Mouse (Mus musculus) intestine, embryonic 16.5 days (tissue): ENCODE results near the gene Cep55. TPM values are rescaled to one million over a fixed set of nuclear protein-coding genes. Genes with fewer than 3 reads are reported as not detected.

ENCODE experiments used
- ATAC-seq: fragments of 200-750 bp; cut with Nextera tagmentation; 2 replicates; pipeline ENCODE4 v1.8.0; 2017; ENCODE audit warnings: moderate TSS enrichment, moderate library complexity
- H3K27ac ChIP-seq: fragments of 300-500 bp; sonication (generic); 2 replicates; pipeline ENCODE4 v1.5.1; 2014; ENCODE audit warnings: mild to moderate bottlenecking, low read length
- H3K27me3 ChIP-seq: fragments of 300-500 bp; sonication (generic); replicated peaks from 2 replicates; pipeline ENCODE4 v1.6.1; 2014; ENCODE audit warnings: low read length, control low read depth, mixed read lengths; ENCODE audit not compliant: control insufficient read depth, insufficient read depth
- H3K36me3 ChIP-seq: fragments of 300-500 bp; sonication (generic); 2 replicates; pipeline ENCODE4 v1.6.1; 2014; ENCODE audit warnings: low read length, control low read depth; ENCODE audit not compliant: control insufficient read depth, insufficient read depth
- H3K4me1 ChIP-seq: fragments of 300-500 bp; sonication (generic); 2 replicates; pipeline ENCODE4 v1.6.1; 2014; ENCODE audit warnings: low read length, control low read depth, mixed read lengths; ENCODE audit not compliant: control insufficient read depth, insufficient read depth
- H3K4me2 ChIP-seq: fragments of 300-500 bp; sonication (generic); 2 replicates; pipeline ENCODE4 v1.6.1; 2014; ENCODE audit warnings: low read depth, low read length, control low read depth
- H3K4me3 ChIP-seq: fragments of 300-500 bp; sonication (generic); 2 replicates; pipeline ENCODE4 v1.5.1; 2014; ENCODE audit warnings: mild to moderate bottlenecking, low read length
- H3K9ac ChIP-seq: fragments of 300-500 bp; sonication (generic); 2 replicates; pipeline ENCODE4 v1.6.1; 2014; ENCODE audit warnings: low read depth, low read length
- H3K9me3 ChIP-seq: fragments of 300-500 bp; sonication (generic); 2 replicates; pipeline ENCODE4 v1.6.1; 2016; ENCODE audit warnings: low read length, control low read depth; ENCODE audit not compliant: control insufficient read depth
- WGBS: fragments of 180-500 bp; shearing (Covaris S2); extraction: QIAGEN DNeasy Blood & Tissue Kit; methylation state at CpG from one replicate; pipeline ENCODE4 v1.1.7; 2014; 5-methylcytosine and 5-hydroxymethylcytosine counted together
- polyA plus RNA-seq: library from polyadenylated mRNA; unstranded; fragments of >200 nt; fragmentation: Nextera tagmentation; extraction: Ambion mirVana; gene quantifications from 2 replicates; pipeline ENCODE4 v1.2.1, GENCODE M21; 2015

Cep55 gene
- polyA plus RNA-seq, 1 experiment from 2014 or later, result 21.9 TPM

GRCm38 (mm10) chr19:38109506-38110242 is 54.9 kb downstream of the Cep55 start:
- Histone ChIP-seq H3K4me3 (no peak overlapping the region), H3K4me1 (0 out of 2 replicates have a peak, but pooled peaks cover 4% of the 10 kb centered on the region), H3K27me3 (no peaks in the 10 kb centered on the region), H3K9me3 (no peaks in the 10 kb centered on the region), H3K36me3 (no peaks in the 10 kb centered on the region), H3K4me2 (no peak overlapping the region), H3K9ac (no peak overlapping the region), H3K27ac (no peak overlapping the region)
- no peak for ATAC-seq
- WGBS, result 93% methylated on average over 15 of the region's 15 CpGs

GRCm38 (mm10) chr19:38111056-38111455 is 56.2 kb downstream of the Cep55 start:
- Histone ChIP-seq H3K9me3 (no peaks in the 10 kb centered on the region), H3K27ac (no peak overlapping the region), H3K4me3 (no peak overlapping the region), H3K4me1 (0 out of 2 replicates have a peak, but pooled peaks cover 4% of the 10 kb centered on the region), H3K9ac (no peak overlapping the region), H3K27me3 (no peaks in the 10 kb centered on the region), H3K4me2 (no peak overlapping the region), H3K36me3 (no peaks in the 10 kb centered on the region)
- WGBS, result 84% methylated on average over 8 of the region's 8 CpGs
- ATAC-seq, result no peak

GRCm38 (mm10) chr19:38112575-38112974 is 57.8 kb downstream of the Cep55 start:
- peak; percentile 70 for ATAC-seq
- Histone ChIP-seq H3K27me3 (no peaks in the 10 kb centered on the region), H3K27ac (no peak overlapping the region), H3K4me2 (no peak overlapping the region), H3K4me1 (0 out of 2 replicates have a peak, but pooled peaks cover 4% of the 10 kb centered on the region), H3K9me3 (no peaks in the 10 kb centered on the region), H3K9ac (no peak overlapping the region), H3K4me3 (no peak overlapping the region), H3K36me3 (no peaks in the 10 kb centered on the region)
- 37% methylated on average over 4 of the region's 4 CpGs for WGBS

- Histone ChIP-seq H3K4me3 (no peak overlapping the region), H3K4me1 (0 out of 2 replicates have a peak, but pooled peaks cover 4% of the 10 kb centered on the region), H3K9ac (no peak overlapping the region), H3K36me3 (no peaks in the 10 kb centered on the region), H3K27ac (no peak overlapping the region), H3K27me3 (no peaks in the 10 kb centered on the region), H3K9me3 (no peaks in the 10 kb centered on the region), H3K4me2 (no peak overlapping the region)
- WGBS, result 82% methylated on average over 7 of the region's 7 CpGs
- no peak for ATAC-seq
Observed at GRCm38 (mm10) chr19:38114834-38115491, 60.2 kb downstream of the Cep55 start.

- peaks cover 10% of the 10 kb centered on the region; the same call in 1 of the 2 replicates for H3K27me3 ChIP-seq
- no peak overlapping the region for H3K27ac ChIP-seq
- ATAC-seq, result no peak
- H3K9me3 ChIP-seq, result no peaks in the 10 kb centered on the region
- no peaks in the 10 kb centered on the region for H3K36me3 ChIP-seq
- H3K4me3 ChIP-seq, result no peak overlapping the region
- H3K9ac ChIP-seq, result no peak overlapping the region
- H3K4me1 ChIP-seq, result peaks cover 6% of the 10 kb centered on the region
- H3K4me2 ChIP-seq, result no peak overlapping the region
- 78% methylated on average over 5 of the region's 5 CpGs for WGBS
Observed at GRCm38 (mm10) chr19:38120123-38120760, 65.4 kb downstream of the Cep55 start.

GRCm38 (mm10) chr19:38123921-38124320 is 69.1 kb downstream of the Cep55 start:
- H3K27ac ChIP-seq, result no peak overlapping the region
- ATAC-seq, result peak; percentile 43
- no peaks in the 10 kb centered on the region for H3K36me3 ChIP-seq
- H3K4me3 ChIP-seq, result peak overlapping the region; percentile 59
- peaks cover 10% of the 10 kb centered on the region; the same call in 1 of the 2 replicates for H3K27me3 ChIP-seq
- 23% methylated on average over 9 of the region's 9 CpGs for WGBS
- no peaks in the 10 kb centered on the region for H3K9me3 ChIP-seq
- peak overlapping the region; percentile 70 for H3K9ac ChIP-seq
- peak overlapping the region; percentile 97 for H3K4me2 ChIP-seq
- peaks cover 6% of the 10 kb centered on the region for H3K4me1 ChIP-seq

Other genes starting within 250 kb of the Cep55 start
- 6.5 and 9.2 TPM in 2 replicates for gene Myof, start 11.4 kb upstream of the Cep55 start, polyA plus RNA-seq
- gene Ffar4, start 42.1 kb downstream of the Cep55 start, polyA plus RNA-seq, result 5.9 and 7.5 TPM in 2 replicates
- 54.0 and 78.5 TPM in 2 replicates for gene Rbp4, start 70.3 kb downstream of the Cep55 start, polyA plus RNA-seq
- gene Pde6c, start 77.8 kb downstream of the Cep55 start, polyA plus RNA-seq, result 0.06 and 0.13 TPM in 2 replicates
- 29.6 and 33.6 TPM in 2 replicates for gene Fra10ac1, start 169.1 kb downstream of the Cep55 start, polyA plus RNA-seq
- 0.46 and 0.51 TPM in 2 replicates for gene Lgi1, start 209.5 kb downstream of the Cep55 start, polyA plus RNA-seq